Mouse (Mus musculus) limb, embryonic 11.5 days (tissue): ENCODE measurements at regions not wholly inside any gene's neighbourhood (a gene's known extent, or its start where the extent isn't known, plus 50 kb on each side); places are given as distances from the start of the nearest gene placed in this dataset.

ENCODE experiments used
- ATAC-seq: fragments of 200-750 bp; cut with Nextera tagmentation; 2 replicates; pipeline ENCODE4 v1.8.0; 2017; ENCODE audit warnings: low read depth; ENCODE audit not compliant: insufficient number of reproducible peaks, low FRiP score, low TSS enrichment
- DNase-seq: peaks from one replicate; pipeline ENCODE4 v3.0.0-alpha.2; 2015; ENCODE audit warnings: low spot score
- H3K27ac ChIP-seq: fragments of 300-500 bp; sonication (generic); replicated peaks from 2 replicates; pipeline ENCODE4 v1.5.1; 2014; ENCODE audit warnings: low read depth, mild to moderate bottlenecking, low read length
- H3K27me3 ChIP-seq: fragments of 300-500 bp; sonication (generic); 2 replicates; pipeline ENCODE4 v1.6.1; 2014; ENCODE audit warnings: mild to moderate bottlenecking, low read length, mixed read lengths; ENCODE audit not compliant: control insufficient read depth, insufficient read depth
- H3K36me3 ChIP-seq: fragments of 300-500 bp; sonication (generic); 2 replicates; pipeline ENCODE4 v1.6.1; 2014; ENCODE audit warnings: mild to moderate bottlenecking, low read length, moderate library complexity, mixed read lengths; ENCODE audit not compliant: control insufficient read depth, insufficient read depth
- H3K4me1 ChIP-seq: fragments of 300-500 bp; sonication (generic); 2 replicates; pipeline ENCODE4 v1.6.1; 2014; ENCODE audit warnings: low read length, mixed read lengths; ENCODE audit not compliant: control insufficient read depth, insufficient read depth
- H3K4me2 ChIP-seq: fragments of 300-500 bp; sonication (generic); 2 replicates; pipeline ENCODE4 v1.6.1; 2014; ENCODE audit warnings: low read depth, mild to moderate bottlenecking, moderate library complexity; ENCODE audit not compliant: severe bottlenecking
- H3K4me3 ChIP-seq: fragments of 300-500 bp; sonication (generic); 2 replicates; pipeline ENCODE4 v1.5.1; 2014; ENCODE audit warnings: low read depth, low read length
- H3K9ac ChIP-seq: fragments of 300-500 bp; sonication (generic); 2 replicates; pipeline ENCODE4 v1.6.1; 2014; ENCODE audit warnings: mild to moderate bottlenecking, low read length
- H3K9me3 ChIP-seq: fragments of 300-500 bp; sonication (generic); 2 replicates; pipeline ENCODE4 v1.6.1; 2016; ENCODE audit warnings: low read length; ENCODE audit not compliant: control insufficient read depth
- WGBS: fragments of 180-500 bp; shearing (Covaris S2); extraction: QIAGEN DNeasy Blood & Tissue Kit; methylation state at CpG from one replicate; pipeline ENCODE4 v1.1.7; 2014; 5-methylcytosine and 5-hydroxymethylcytosine counted together

GRCm38 (mm10) chr3:39397677-39398076 lies 510.9 kb downstream of the Fat4 start:
- Histone ChIP-seq H3K36me3 (no peaks in the 10 kb centered on the region), H3K9me3 (no peaks in the 10 kb centered on the region), H3K9ac (no peak overlapping the region), H3K27me3 (no peaks in the 10 kb centered on the region), H3K27ac (no peak overlapping the region), H3K4me2 (no peak overlapping the region), H3K4me3 (no peak overlapping the region), H3K4me1 (no peaks in the 10 kb centered on the region)
- DNase-seq (no peak), ATAC-seq (no peak)
- WGBS: 97% methylated on average over 2 of the region's 2 CpGs

DNA sequence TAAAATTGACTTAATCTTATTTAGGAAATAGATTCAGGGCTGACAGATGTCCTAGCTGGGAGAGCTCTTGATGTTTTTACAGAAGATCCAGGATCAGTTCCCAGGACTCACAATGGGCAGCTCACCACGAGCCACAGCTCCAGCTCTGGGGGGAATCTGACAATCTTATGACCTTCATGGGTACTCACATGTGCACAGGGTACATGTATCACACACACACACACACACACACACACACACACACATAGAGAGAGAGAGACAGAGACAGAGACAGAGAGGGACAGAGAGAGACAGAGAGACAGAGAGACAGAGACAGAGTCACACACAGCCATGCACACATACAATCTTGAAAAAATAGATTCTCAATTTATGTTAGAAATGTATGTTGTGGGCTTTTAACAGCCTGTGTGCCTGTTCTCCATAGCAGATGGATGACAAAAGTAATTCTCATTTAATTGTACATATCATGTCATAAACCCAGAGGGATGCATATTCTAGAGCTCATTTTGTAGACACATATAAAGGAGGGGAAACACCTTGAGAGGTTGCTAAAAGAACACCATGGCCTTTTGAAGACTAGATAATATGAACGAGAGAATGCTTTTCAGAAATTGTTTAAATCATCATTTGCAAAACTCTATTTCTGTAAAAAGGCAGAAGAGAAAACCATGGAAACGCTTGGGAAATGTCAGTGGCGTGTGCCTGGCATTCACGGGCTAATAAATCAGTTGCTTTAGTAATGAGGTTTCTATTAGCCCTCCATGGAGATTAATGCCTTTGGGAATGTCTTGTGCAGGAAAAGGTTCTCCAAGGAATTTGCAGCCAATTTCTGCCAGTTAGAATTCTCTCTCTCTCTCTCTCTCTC lies 538.3 kb downstream of the Fat4 start:
- Histone ChIP-seq H3K4me2 (no peak overlapping the region), H3K27me3 (no peaks in the 10 kb centered on the region), H3K9me3 (no peaks in the 10 kb centered on the region), H3K4me1 (no peaks in the 10 kb centered on the region), H3K9ac (no peak overlapping the region), H3K36me3 (no peaks in the 10 kb centered on the region), H3K27ac (no peak overlapping the region), H3K4me3 (no peak overlapping the region)
- DNase-seq: no peak
- 51% methylated on average over 5 of the region's 5 CpGs for WGBS
- ATAC-seq: no peak

- Histone ChIP-seq H3K4me2 (no peak overlapping the region), H3K9me3 (no peaks in the 10 kb centered on the region), H3K9ac (no peak overlapping the region), H3K4me1 (no peaks in the 10 kb centered on the region), H3K27me3 (no peaks in the 10 kb centered on the region), H3K27ac (no peak overlapping the region), H3K4me3 (no peak overlapping the region), H3K36me3 (no peaks in the 10 kb centered on the region)
- ATAC-seq (no peak), DNase-seq (no peak)
- 61% methylated on average over 2 of the region's 2 CpGs for WGBS
Measured at GRCm38 (mm10) chr3:39425643-39426016, 538.9 kb downstream of the Fat4 start.

DNA sequence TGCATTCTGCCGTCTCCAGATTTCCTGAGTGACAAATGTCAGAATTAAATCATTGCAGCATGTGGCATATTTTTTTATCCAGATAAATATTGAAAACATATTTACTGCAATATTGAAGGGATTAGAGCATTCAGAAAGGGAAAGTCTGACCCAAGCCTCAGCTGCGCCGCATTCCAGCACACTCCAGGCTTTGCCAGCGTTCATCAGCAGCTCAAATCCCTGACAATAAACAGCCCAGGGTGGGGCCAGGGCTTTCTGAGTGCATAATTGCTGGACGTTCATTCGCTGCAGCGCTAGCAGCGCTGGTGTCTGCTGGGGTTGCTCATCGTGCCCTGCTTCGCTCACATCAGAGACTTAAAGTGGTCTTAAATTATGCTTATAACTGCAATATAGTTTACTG lies 556.6 kb downstream of the Fat4 start:
- H3K36me3 ChIP-seq: no peaks in the 10 kb centered on the region
- H3K27ac ChIP-seq: no peak overlapping the region
- no peak for ATAC-seq
- H3K9me3 ChIP-seq: no peaks in the 10 kb centered on the region
- no peak overlapping the region for H3K4me2 ChIP-seq
- H3K27me3 ChIP-seq: no peaks in the 10 kb centered on the region
- H3K9ac ChIP-seq: no peak overlapping the region
- DNase-seq: peak; percentile 64
- 49% methylated on average over 10 of the region's 10 CpGs for WGBS
- no peaks in the 10 kb centered on the region for H3K4me1 ChIP-seq
- H3K4me3 ChIP-seq: no peak overlapping the region

GRCm38 (mm10) chr3:39455650-39456049 lies 568.9 kb downstream of the Fat4 start:
- H3K36me3 ChIP-seq: no peaks in the 10 kb centered on the region
- H3K27ac ChIP-seq: no peak overlapping the region
- DNase-seq (no peak), ATAC-seq (no peak)
- H3K27me3 ChIP-seq: no peaks in the 10 kb centered on the region
- H3K4me2 ChIP-seq: no peak overlapping the region
- H3K9ac ChIP-seq: no peak overlapping the region
- H3K4me1 ChIP-seq: no peaks in the 10 kb centered on the region
- H3K9me3 ChIP-seq: no peaks in the 10 kb centered on the region
- no peak overlapping the region for H3K4me3 ChIP-seq

DNA sequence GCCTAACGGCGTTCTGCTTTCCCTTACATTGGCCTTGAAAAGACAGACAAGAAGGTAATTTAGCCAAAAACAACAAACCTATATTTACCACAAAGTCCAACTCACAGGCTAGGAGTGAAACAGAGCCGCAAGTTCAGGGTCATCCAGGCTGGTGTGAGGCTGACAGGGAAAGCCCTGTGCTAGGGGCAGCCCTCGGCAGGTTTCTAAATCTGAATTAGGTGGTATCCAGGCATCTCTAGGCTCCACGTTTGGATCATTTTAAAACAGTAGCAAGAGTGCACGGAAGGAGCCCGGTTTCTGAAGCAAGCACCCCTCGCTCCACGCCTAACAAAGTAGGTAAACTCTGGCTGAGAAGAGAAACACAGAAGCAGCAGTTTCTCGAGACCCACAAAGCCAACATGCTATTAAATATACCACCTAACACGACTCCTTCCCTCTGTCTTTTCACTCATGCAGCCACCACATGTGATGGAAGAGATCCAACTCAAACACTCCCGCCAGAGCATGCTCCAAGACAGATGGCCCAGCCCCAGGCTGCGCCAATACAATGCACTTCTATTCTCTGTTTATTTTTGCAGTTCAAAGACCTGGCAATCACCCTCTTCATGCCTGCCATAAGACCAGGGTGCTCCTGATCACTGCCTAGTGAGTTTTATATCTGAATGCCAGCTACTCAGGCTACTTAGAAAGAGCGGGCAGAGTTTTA lies 573.6 kb downstream of the Fat4 start:
- no peak overlapping the region for H3K9ac ChIP-seq
- H3K36me3 ChIP-seq: no peaks in the 10 kb centered on the region
- no peak for DNase-seq

DNA sequence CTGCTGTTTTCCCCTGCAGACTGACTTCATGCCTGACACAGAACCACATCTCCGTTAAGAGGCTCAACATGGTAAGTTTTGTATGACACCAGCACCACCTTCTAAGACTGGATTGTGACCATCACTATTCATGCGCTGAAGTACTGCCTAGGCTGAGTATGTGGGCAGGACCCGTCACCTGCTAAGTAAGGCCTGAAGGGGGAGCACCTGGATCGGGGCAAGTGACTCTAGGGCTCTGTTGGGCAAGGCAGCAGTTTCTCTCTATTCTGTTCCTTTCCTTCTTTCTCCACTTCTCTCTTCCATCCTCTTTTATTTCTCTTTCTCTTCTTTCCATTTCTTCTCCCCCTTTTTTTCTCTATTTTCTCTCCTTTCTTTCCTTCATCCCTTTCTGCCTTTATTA lies 574.8 kb downstream of the Fat4 start:
- no peak overlapping the region for H3K27ac ChIP-seq
- no peaks in the 10 kb centered on the region for H3K36me3 ChIP-seq
- no peak overlapping the region for H3K9ac ChIP-seq
- no peak for DNase-seq
- H3K9me3 ChIP-seq: no peaks in the 10 kb centered on the region
- H3K4me1 ChIP-seq: no peaks in the 10 kb centered on the region
- H3K4me2 ChIP-seq: no peak overlapping the region
- H3K27me3 ChIP-seq: no peaks in the 10 kb centered on the region
- WGBS: 93% methylated on average over 4 of the region's 4 CpGs
- no peak overlapping the region for H3K4me3 ChIP-seq
- ATAC-seq: no peak

More for the DNA sequence above, 573.6 kb downstream of the Fat4 start:
- H3K4me1 ChIP-seq: no peaks in the 10 kb centered on the region
- 81% methylated on average over 14 of the region's 14 CpGs for WGBS
- H3K9me3 ChIP-seq: no peaks in the 10 kb centered on the region
- no peaks in the 10 kb centered on the region for H3K27me3 ChIP-seq
- H3K27ac ChIP-seq: no peak overlapping the region
- H3K4me2 ChIP-seq: no peak overlapping the region
- H3K4me3 ChIP-seq: no peak overlapping the region
- no peak for ATAC-seq

- no peak overlapping the region for H3K27ac ChIP-seq
- 65% methylated on average over 3 of the region's 3 CpGs for WGBS
- no peak overlapping the region for H3K4me2 ChIP-seq
- H3K9me3 ChIP-seq: no peaks in the 10 kb centered on the region
- H3K4me1 ChIP-seq: no peaks in the 10 kb centered on the region
- no peaks in the 10 kb centered on the region for H3K27me3 ChIP-seq
- no peak overlapping the region for H3K9ac ChIP-seq
- ATAC-seq: no peak
- no peak overlapping the region for H3K4me3 ChIP-seq
- H3K36me3 ChIP-seq: no peaks in the 10 kb centered on the region
- DNase-seq: no peak
Measured at GRCm38 (mm10) chr3:39465811-39466210, 579.1 kb downstream of the Fat4 start.
